Mouse (Mus musculus) forebrain, embryonic 16.5 days (tissue): Measurements from ENCODE around the gene Ece1. TPM values are rescaled to one million over a fixed set of nuclear protein-coding genes. Genes with fewer than 3 reads are reported as not detected.

Source experiments
- ATAC-seq: fragments of 200-750 bp; cut with Nextera tagmentation; 2 replicates; pipeline ENCODE4 v1.8.0; 2017; ENCODE audit warnings: mild to moderate bottlenecking, moderate library complexity
- H3K27ac ChIP-seq: fragments of 300-500 bp; sonication (generic); 2 replicates; pipeline ENCODE4 v1.5.1; 2014; ENCODE audit warnings: low read length, control low read depth
- H3K27me3 ChIP-seq: fragments of 300-500 bp; sonication (generic); replicated peaks from 2 replicates; pipeline ENCODE4 v1.6.1; 2014; ENCODE audit warnings: low read length; ENCODE audit not compliant: control insufficient read depth, insufficient read depth
- H3K36me3 ChIP-seq: fragments of 300-500 bp; sonication (generic); 2 replicates; pipeline ENCODE4 v1.6.1; 2014; ENCODE audit not compliant: control insufficient read depth, insufficient read depth
- H3K4me1 ChIP-seq: fragments of 300-500 bp; sonication (generic); replicated peaks from 2 replicates; pipeline ENCODE4 v1.6.1; 2014; ENCODE audit warnings: low read length; ENCODE audit not compliant: control insufficient read depth, insufficient read depth
- H3K4me2 ChIP-seq: fragments of 300-500 bp; sonication (generic); 2 replicates; pipeline ENCODE4 v1.6.1; 2014; ENCODE audit warnings: mild to moderate bottlenecking, low read length, control low read depth
- H3K4me3 ChIP-seq: fragments of 300-500 bp; sonication (generic); replicated peaks from 2 replicates; pipeline ENCODE4 v1.5.1; 2014; ENCODE audit warnings: mild to moderate bottlenecking, low read length, control low read depth
- H3K9ac ChIP-seq: fragments of 300-500 bp; sonication (generic); replicated peaks from 2 replicates; pipeline ENCODE4 v1.6.1; 2014; ENCODE audit warnings: low read depth, low read length, control low read depth
- H3K9me3 ChIP-seq: fragments of 300-500 bp; sonication (generic); 2 replicates; pipeline ENCODE4 v1.6.1; 2016; ENCODE audit warnings: low read length; ENCODE audit not compliant: control insufficient read depth
- WGBS: fragments of 180-500 bp; shearing (Covaris S2); extraction: QIAGEN DNeasy Blood & Tissue Kit; methylation state at CpG from one replicate; pipeline ENCODE4 v1.1.7; 2014; 5-methylcytosine and 5-hydroxymethylcytosine counted together
- polyA plus RNA-seq: library from polyadenylated mRNA; unstranded; fragments of >200 nt; fragmentation: Nextera tagmentation; extraction: Ambion mirVana; gene quantifications from 2 replicates; pipeline ENCODE4 v1.2.1, GENCODE M21; 2015

Gene Ece1
- polyA plus RNA-seq, 1 experiment from 2014 or later, result 16.3 TPM

GRCm38 (mm10) chr4:137823542-137823941 lies 38.5 kb upstream of the Ece1 start:
- no peaks in the 10 kb centered on the region for H3K4me1 ChIP-seq
- no peaks in the 10 kb centered on the region for H3K27me3 ChIP-seq
- H3K27ac ChIP-seq, result no peak overlapping the region
- no peak overlapping the region for H3K4me3 ChIP-seq
- H3K9me3 ChIP-seq, result no peaks in the 10 kb centered on the region
- no peak for ATAC-seq
- H3K36me3 ChIP-seq, result no peaks in the 10 kb centered on the region
- WGBS, result 89% methylated on average over 3 of the region's 3 CpGs
- no peak overlapping the region for H3K4me2 ChIP-seq
- H3K9ac ChIP-seq, result no peak overlapping the region

DNA sequence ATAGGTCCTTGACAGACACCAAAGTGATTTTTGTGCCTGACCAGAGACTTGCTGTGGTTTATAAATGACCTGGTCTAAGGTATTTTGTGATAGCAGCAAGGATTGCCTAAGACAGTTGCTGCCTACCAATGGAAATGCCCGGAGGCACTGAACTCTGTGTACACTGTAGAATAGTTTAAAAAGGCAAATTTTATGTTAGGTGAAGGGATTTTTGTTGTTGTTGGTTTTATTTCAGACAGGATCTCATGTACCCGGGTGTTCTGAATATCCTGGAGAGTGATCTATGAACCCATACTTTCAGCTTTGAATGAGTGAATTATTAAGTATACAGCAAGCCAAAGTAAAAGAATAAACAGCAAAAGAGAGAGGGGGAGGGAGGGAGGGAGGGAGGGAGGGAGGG lies 37.2 kb upstream of the Ece1 start:
- WGBS, result 85% methylated on average over 2 of the region's 2 CpGs
- no peaks in the 10 kb centered on the region for H3K27me3 ChIP-seq

DNA sequence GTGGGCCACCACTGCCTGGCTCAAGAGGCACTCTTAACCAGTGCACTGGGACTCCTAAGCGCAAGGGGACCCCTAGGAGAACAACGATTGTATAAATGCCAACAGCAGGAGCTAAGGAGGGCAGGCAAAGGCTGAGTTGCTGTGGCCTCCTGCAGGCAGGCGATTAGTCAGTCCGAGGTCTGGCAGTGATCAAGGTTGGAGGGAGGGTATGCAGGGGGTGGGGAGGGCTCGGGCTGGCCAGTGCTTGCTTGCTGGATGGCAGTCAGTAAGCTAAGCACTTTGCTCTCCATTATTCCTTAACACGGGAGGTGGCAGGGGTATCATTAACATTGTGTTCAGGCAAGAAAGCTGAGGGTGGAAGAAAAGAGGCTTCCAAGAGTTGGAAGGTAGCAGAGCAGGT lies 31.7 kb upstream of the Ece1 start:
- 19% methylated on average over 6 of the region's 6 CpGs for WGBS
- Histone ChIP-seq H3K4me1 (no peaks in the 10 kb centered on the region), H3K27me3 (no peaks in the 10 kb centered on the region), H3K27ac (no peak overlapping the region), H3K4me2 (no peak overlapping the region), H3K9ac (no peak overlapping the region), H3K36me3 (no peaks in the 10 kb centered on the region), H3K4me3 (no peak overlapping the region), H3K9me3 (no peaks in the 10 kb centered on the region)
- no peak for ATAC-seq

More for the DNA sequence above, 37.2 kb upstream of the Ece1 start:
- Histone ChIP-seq H3K4me3 (no peak overlapping the region), H3K36me3 (no peaks in the 10 kb centered on the region), H3K9me3 (no peaks in the 10 kb centered on the region), H3K27ac (no peak overlapping the region), H3K4me1 (no peaks in the 10 kb centered on the region), H3K4me2 (no peak overlapping the region), H3K9ac (no peak overlapping the region)
- ATAC-seq, result no peak

GRCm38 (mm10) chr4:137831598-137831997 lies 30.4 kb upstream of the Ece1 start:
- H3K4me1 ChIP-seq, result peaks cover 4% of the 10 kb centered on the region; the same call in 1 of the 2 replicates
- WGBS, result 84% methylated on average over 11 of the region's 11 CpGs
- no peaks in the 10 kb centered on the region for H3K27me3 ChIP-seq
- no peaks in the 10 kb centered on the region for H3K36me3 ChIP-seq
- no peak overlapping the region for H3K27ac ChIP-seq
- no peak overlapping the region for H3K4me3 ChIP-seq
- H3K4me2 ChIP-seq, result no peak overlapping the region
- no peak for ATAC-seq
- H3K9me3 ChIP-seq, result no peaks in the 10 kb centered on the region
- no peak overlapping the region for H3K9ac ChIP-seq

- peak overlapping the region; percentile 16; the same call in 1 of the 2 replicates for H3K4me2 ChIP-seq
- no peaks in the 10 kb centered on the region for H3K27me3 ChIP-seq
- H3K9ac ChIP-seq, result no peak overlapping the region
- no peak overlapping the region for H3K4me3 ChIP-seq
- H3K9me3 ChIP-seq, result no peaks in the 10 kb centered on the region
- WGBS, result 10% methylated on average over 14 of the region's 14 CpGs
- H3K36me3 ChIP-seq, result no peaks in the 10 kb centered on the region
- H3K4me1 ChIP-seq, result peaks cover 4% of the 10 kb centered on the region; the same call in 1 of the 2 replicates
- ATAC-seq, result peak; percentile 89
- no peak overlapping the region for H3K27ac ChIP-seq
Observed at GRCm38 (mm10) chr4:137835624-137836337, 26.3 kb upstream of the Ece1 start.

- Histone ChIP-seq H3K9me3 (no peaks in the 10 kb centered on the region), H3K4me1 (peaks cover 4% of the 10 kb centered on the region; the same call in 1 of the 2 replicates), H3K4me2 (no peak overlapping the region), H3K27ac (no peak overlapping the region), H3K36me3 (no peaks in the 10 kb centered on the region), H3K4me3 (no peak overlapping the region), H3K27me3 (no peaks in the 10 kb centered on the region), H3K9ac (no peak overlapping the region)
- ATAC-seq, result no peak
- WGBS, result 92% methylated on average over 5 of the region's 5 CpGs
Observed at GRCm38 (mm10) chr4:137836741-137837140, 25.3 kb upstream of the Ece1 start.

GRCm38 (mm10) chr4:137837792-137838191 lies 24.2 kb upstream of the Ece1 start:
- Histone ChIP-seq H3K4me2 (no peak overlapping the region), H3K9me3 (no peaks in the 10 kb centered on the region), H3K4me3 (no peak overlapping the region), H3K27ac (no peak overlapping the region), H3K27me3 (0 out of 2 replicates have a peak, but pooled peaks cover 2% of the 10 kb centered on the region), H3K9ac (no peak overlapping the region), H3K36me3 (no peaks in the 10 kb centered on the region), H3K4me1 (peaks cover 4% of the 10 kb centered on the region; the same call in 1 of the 2 replicates)
- ATAC-seq, result no peak
- WGBS, result 85% methylated on average over 8 of the region's 8 CpGs

- H3K4me3 ChIP-seq, result no peak overlapping the region
- 90% methylated on average over 2 of the region's 2 CpGs for WGBS
- no peak overlapping the region for H3K9ac ChIP-seq
- no peak overlapping the region for H3K4me2 ChIP-seq
- H3K27ac ChIP-seq, result no peak overlapping the region
- 0 out of 2 replicates have a peak, but pooled peaks cover 2% of the 10 kb centered on the region for H3K27me3 ChIP-seq
- no peaks in the 10 kb centered on the region for H3K9me3 ChIP-seq
- H3K4me1 ChIP-seq, result peaks cover 4% of the 10 kb centered on the region; the same call in 1 of the 2 replicates
- ATAC-seq, result no peak
- no peaks in the 10 kb centered on the region for H3K36me3 ChIP-seq
Observed at GRCm38 (mm10) chr4:137838791-137839190, 23.2 kb upstream of the Ece1 start.

DNA sequence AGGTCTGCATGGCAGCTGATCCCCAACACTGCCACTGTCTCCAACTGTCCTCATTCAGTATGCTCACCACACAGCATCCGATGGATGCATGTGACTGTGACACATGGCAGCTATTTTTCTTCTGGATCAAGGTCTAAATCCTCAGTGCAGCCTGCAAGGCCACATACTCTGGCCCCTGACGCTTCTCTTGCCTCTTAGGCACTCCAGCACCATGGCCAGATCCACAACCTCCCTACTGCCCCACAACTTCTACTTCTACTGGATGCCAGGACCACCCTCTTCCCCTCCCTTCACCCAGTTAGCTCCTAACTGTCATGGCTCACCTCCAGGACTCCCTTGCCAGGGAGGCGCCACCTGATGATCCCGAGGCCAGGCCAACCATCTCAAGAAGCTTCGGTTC lies 22.6 kb upstream of the Ece1 start:
- Histone ChIP-seq H3K4me3 (no peak overlapping the region), H3K36me3 (no peaks in the 10 kb centered on the region), H3K9me3 (no peaks in the 10 kb centered on the region), H3K4me1 (peaks cover 4% of the 10 kb centered on the region; the same call in 1 of the 2 replicates), H3K27me3 (0 out of 2 replicates have a peak, but pooled peaks cover 2% of the 10 kb centered on the region), H3K9ac (no peak overlapping the region), H3K27ac (no peak overlapping the region), H3K4me2 (no peak overlapping the region)
- 83% methylated on average over 5 of the region's 5 CpGs for WGBS
- ATAC-seq, result no peak
